Comparison of ENCODE assay signal across 9 mouse cellular contexts in genomic region chr1:155096620-155097261, GRCm38 (mm10). TPM values are rescaled to one million over a fixed set of nuclear protein-coding genes. Genes with fewer than 3 reads are reported as not detected.
DNase-seq lines count a peak whose midpoint lies in the region; ATAC-seq lines count a peak whose summit lies in the region.
"Had no signal": no experiment of that assay in that cellular context is flagged by ENCODE, and none has a peak within 500 bp of the region (broad histone marks: within the 10 kb centered on the region; RNA-seq: fewer than 3 reads in every experiment).

No protein-coding gene starts in this region.

- H3K9ac ChIP-seq in kidney, embryonic 15.5 days: peak overlapping the region; percentile 10; the same call in 1 of the 2 replicates
- no peak overlapping the region; the same call in 1 of the 2 replicates for H3K9ac ChIP-seq in intestine, embryonic 14.5 days (ENCODE audit: low read length)

- H3K4me2 ChIP-seq in kidney, embryonic 15.5 days: peak overlapping the region; percentile 67
- H3K4me2 ChIP-seq in intestine, embryonic 14.5 days (ENCODE audit: low read length): peak overlapping the region; percentile 76

- peaks cover 15% of the 10 kb centered on the region for H3K36me3 ChIP-seq in kidney, embryonic 15.5 days
- H3K36me3 ChIP-seq in intestine, embryonic 14.5 days (ENCODE audit: control insufficient read depth, insufficient read depth, low read length): no peaks in the 10 kb centered on the region

- no peak for DNase-seq in kidney, postnatal 4 days
- DNase-seq in c-Kit-negative CD71-positive TER-119-positive erythroid progenitor cells, embryonic 14.5 days (ENCODE audit: low read depth, low spot score): peak; percentile 16
- no peak for DNase-seq in intestine, embryonic 14.5 days (ENCODE audit: low spot score)
- no peak for DNase-seq in left cerebral cortex, adult 8-10 months (ENCODE audit: low spot score in 2 of 2)
- DNase-seq in frontal cortex, postnatal 25 days (ENCODE audit: low spot score in 2 of 2): no peak
- no peak for DNase-seq in thymus, postnatal 25 days
- DNase-seq: kidney, postnatal 10 days had no signal

- peaks cover 56% of the 10 kb centered on the region for H3K4me1 ChIP-seq in kidney, embryonic 15.5 days
- H3K4me1 ChIP-seq in intestine, embryonic 14.5 days (replicated peaks; ENCODE audit: control insufficient read depth, insufficient read depth, low read length): peaks cover 35% of the 10 kb centered on the region

- H3K27ac ChIP-seq in kidney, embryonic 15.5 days: no peak overlapping the region
- H3K27ac ChIP-seq in intestine, embryonic 14.5 days (ENCODE audit: low read depth): no peak overlapping the region

- peak overlapping the region; percentile 72 for H3K4me3 ChIP-seq in kidney, embryonic 15.5 days (replicated peaks)
- peak overlapping the region; percentile 96 for H3K4me3 ChIP-seq in intestine, embryonic 14.5 days (ENCODE audit: low read depth, low read length)

- ATAC-seq in kidney, embryonic 15.5 days (replicated peaks; ENCODE audit: low FRiP score): no peak
- no peak for ATAC-seq in intestine, embryonic 14.5 days (replicated peaks; ENCODE audit: low FRiP score, low TSS enrichment, low read depth)
- peak; percentile 58 for ATAC-seq in monocyte, adult 5-6 weeks (replicated peaks; ENCODE audit: insufficient number of reproducible peaks, low FRiP score, low TSS enrichment, poor library complexity, severe bottlenecking)

- no peaks in the 10 kb centered on the region for H3K27me3 ChIP-seq in kidney, embryonic 15.5 days
- no peaks in the 10 kb centered on the region for H3K27me3 ChIP-seq in intestine, embryonic 14.5 days (replicated peaks; ENCODE audit: control insufficient read depth, insufficient read depth, low read length)

- 81% methylated on average over 4 of the region's 4 CpGs for WGBS in kidney, embryonic 15.5 days
- WGBS in intestine, embryonic 14.5 days: 75% methylated on average over 4 of the region's 4 CpGs

- no peaks in the 10 kb centered on the region for H3K9me3 ChIP-seq in kidney, embryonic 15.5 days (replicated peaks)
- no peaks in the 10 kb centered on the region for H3K9me3 ChIP-seq in intestine, embryonic 14.5 days (ENCODE audit: control insufficient read depth, low read length)

RNA-seq across cellular contexts. Expression of gene Ier5, which starts 2.7 kb away (rescaled TPM):
- 7.5 and 7.6 TPM in 2 replicates for polyA plus RNA-seq in kidney, embryonic 15.5 days (2015; fragmentation: Nextera tagmentation; extraction: Ambion mirVana)
- 6.0 and 6.7 TPM in 2 replicates for polyA plus RNA-seq in intestine, embryonic 14.5 days (2014; fragmentation: Nextera tagmentation; extraction: Ambion mirVana)
- 118 to 240 TPM (median 139 TPM) in 3 replicates for total RNA-seq in monocyte, adult 5-6 weeks (2017)
- total RNA-seq in left cerebral cortex, adult 8-10 months (2022): 10 to 100 TPM; 43.5 to 50.4 (median 47.5) TPM

RNA-seq across cellular contexts. Expression of gene Mr1, which starts 49.9 kb away (rescaled TPM):
- polyA plus RNA-seq in kidney, embryonic 15.5 days (2015; fragmentation: Nextera tagmentation; extraction: Ambion mirVana): 5.7 and 6.3 TPM in 2 replicates
- 6.3 and 6.8 TPM in 2 replicates for polyA plus RNA-seq in intestine, embryonic 14.5 days (2014; fragmentation: Nextera tagmentation; extraction: Ambion mirVana)
- total RNA-seq in monocyte, adult 5-6 weeks (2017): 8.6 to 21.8 TPM (median 18.3 TPM) in 3 replicates
- total RNA-seq in left cerebral cortex, adult 8-10 months (2022): 1 to 10 TPM; 4.2 to 5.1 (median 4.7) TPM
